Mouse (Mus musculus) liver, embryonic 15.5 days (tissue): ENCODE measurements around the gene Zfp54. TPM values are rescaled to one million over a fixed set of nuclear protein-coding genes. Genes with fewer than 3 reads are reported as not detected.
A peak's percentile ranks its signal among the peaks of the same experiment; 100 is the strongest.
"Not testable (repeated sequence)": the region's sequence is repeated elsewhere in the genome, so short reads cannot be mapped to it uniquely, and the experiment has no call there.

ENCODE experiments used
- ATAC-seq: fragments of 200-750 bp; cut with Nextera tagmentation; 2 replicates; pipeline ENCODE4 v1.8.0; 2017; ENCODE audit warnings: moderate number of reproducible peaks, mild to moderate bottlenecking, moderate library complexity; ENCODE audit not compliant: insufficient read depth
- H3K27ac ChIP-seq: fragments of 300-500 bp; sonication (generic); replicated peaks from 2 replicates; pipeline ENCODE4 v1.5.1; 2015; ENCODE audit warnings: mild to moderate bottlenecking, inconsistent platforms
- H3K27me3 ChIP-seq: fragments of 300-500 bp; sonication (generic); 2 replicates; pipeline ENCODE4 v1.6.1; 2015; ENCODE audit warnings: mild to moderate bottlenecking, inconsistent platforms
- H3K36me3 ChIP-seq: fragments of 300-500 bp; sonication (generic); replicated peaks from 2 replicates; pipeline ENCODE4 v1.6.1; 2015; ENCODE audit warnings: moderate library complexity, mild to moderate bottlenecking, inconsistent platforms
- H3K4me1 ChIP-seq: fragments of 300-500 bp; sonication (generic); replicated peaks from 2 replicates; pipeline ENCODE4 v1.6.1; 2015; ENCODE audit warnings: inconsistent platforms
- H3K4me2 ChIP-seq: fragments of 300-500 bp; sonication (generic); 2 replicates; pipeline ENCODE4 v1.6.1; 2015; ENCODE audit warnings: moderate library complexity, mild to moderate bottlenecking, inconsistent platforms
- H3K4me3 ChIP-seq: fragments of 300-500 bp; sonication (generic); replicated peaks from 2 replicates; pipeline ENCODE4 v1.5.1; 2015; ENCODE audit warnings: mild to moderate bottlenecking, inconsistent platforms
- H3K9ac ChIP-seq: fragments of 300-500 bp; sonication (generic); 2 replicates; pipeline ENCODE4 v1.6.1; 2015; ENCODE audit warnings: moderate library complexity, mild to moderate bottlenecking, inconsistent platforms
- H3K9me3 ChIP-seq: fragments of 300-500 bp; sonication (generic); replicated peaks from 2 replicates; pipeline ENCODE4 v1.6.1; 2016; ENCODE audit warnings: inconsistent platforms
- whole genome bisulfite sequencing: fragments of 180-500 bp; shearing (Covaris S2); methylation state at CpG from one replicate; pipeline ENCODE4 v1.1.7; 2015; ENCODE audit warnings: mixed read lengths; ENCODE audit not compliant: insufficient replicate concordance; 5-methylcytosine and 5-hydroxymethylcytosine counted together
- polyA plus RNA-seq: library from polyadenylated mRNA; unstranded; fragments of >200 nt; fragmentation: Nextera tagmentation; extraction: Ambion mirVana; gene quantifications from 2 replicates; pipeline ENCODE4 v1.2.1, GENCODE M21; 2015

Zfp54 gene
- polyA plus RNA-seq, 1 experiment from 2014 or later, result 1.6 TPM

DNA sequence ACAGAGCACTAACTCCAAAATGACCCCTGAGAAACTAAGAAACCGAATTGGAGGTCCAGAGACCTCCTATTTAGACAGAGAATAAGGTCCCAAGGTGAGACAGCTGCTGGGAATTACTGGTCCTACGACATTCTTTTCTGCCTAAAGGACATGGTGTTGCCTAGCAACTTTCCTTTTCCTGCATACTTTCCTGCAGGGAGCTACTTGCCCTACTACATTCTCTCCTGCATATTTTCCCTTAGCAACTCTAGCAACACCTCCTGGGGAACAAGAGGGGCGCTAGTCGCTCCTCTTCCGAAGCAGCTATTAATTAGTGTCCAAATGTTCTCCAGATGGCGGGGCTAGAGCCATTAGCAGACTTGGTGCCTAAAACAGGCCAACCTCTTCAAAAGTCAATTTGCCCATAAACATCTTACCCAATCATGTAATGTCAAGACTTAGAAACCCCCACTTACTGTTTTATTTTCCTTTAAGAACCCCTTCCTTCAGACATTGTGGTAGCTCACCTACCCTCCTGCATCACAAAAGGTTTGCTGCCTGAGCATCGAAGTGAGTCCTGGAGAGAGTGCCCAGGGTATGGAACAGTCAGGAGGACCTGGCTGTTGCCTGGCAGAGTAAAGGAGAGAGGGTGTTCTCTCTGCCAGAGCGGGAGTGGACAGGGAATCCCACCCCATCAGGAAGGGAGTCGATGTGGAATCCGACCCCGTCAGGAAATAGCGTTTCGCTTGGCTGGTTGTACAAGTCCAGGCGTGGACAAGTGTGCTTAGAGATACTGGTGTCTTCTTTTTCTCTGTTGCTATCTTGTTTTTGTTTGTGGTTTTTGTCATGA, 50.5 kb downstream of the Zfp54 start:
- no peaks in the 10 kb centered on the region for H3K9me3 ChIP-seq
- H3K4me1 ChIP-seq, result peaks cover 28% of the 10 kb centered on the region
- H3K9ac ChIP-seq, result no peak overlapping the region
- no peaks in the 10 kb centered on the region for H3K36me3 ChIP-seq
- no peak overlapping the region for H3K4me3 ChIP-seq
- peak overlapping the region; percentile 36 for H3K4me2 ChIP-seq
- H3K27me3 ChIP-seq, result no peaks in the 10 kb centered on the region
- WGBS, result 26% methylated on average over 14 of the region's 14 CpGs
- ATAC-seq, result peak; percentile 21; the same call in 1 of the 2 replicates
- H3K27ac ChIP-seq, result no peak overlapping the region

- peak overlapping the region; percentile 52 for H3K4me2 ChIP-seq
- 13% methylated on average over 10 of the region's 10 CpGs for WGBS
Measured at GRCm38 (mm10) chr17:21474729-21475128, 51.7 kb downstream of the Zfp54 start.

GRCm38 (mm10) chr17:21475290-21475689, 52.3 kb downstream of the Zfp54 start:
- not testable (repeated sequence) for H3K9ac ChIP-seq, H3K36me3 ChIP-seq, ATAC-seq, H3K27me3 ChIP-seq, H3K27ac ChIP-seq, H3K4me2 ChIP-seq, H3K4me3 ChIP-seq, H3K9me3 ChIP-seq
- H3K4me1 ChIP-seq, result peaks cover 28% of the 10 kb centered on the region
- 8% methylated on average over 1 of the region's 1 CpGs for WGBS

More at GRCm38 (mm10) chr17:21474729-21475128, 51.7 kb downstream of the Zfp54 start:
- not testable (repeated sequence) for H3K9ac ChIP-seq, H3K9me3 ChIP-seq, H3K36me3 ChIP-seq, H3K27ac ChIP-seq, H3K27me3 ChIP-seq, ATAC-seq
- H3K4me1 ChIP-seq, result peaks cover 28% of the 10 kb centered on the region
- peak overlapping the region; percentile 34 for H3K4me3 ChIP-seq

GRCm38 (mm10) chr17:21476351-21476750, 53.3 kb downstream of the Zfp54 start:
- not testable (repeated sequence) for H3K36me3 ChIP-seq, ATAC-seq, H3K9ac ChIP-seq, H3K4me2 ChIP-seq, H3K27me3 ChIP-seq, H3K27ac ChIP-seq, H3K9me3 ChIP-seq, H3K4me3 ChIP-seq
- peaks cover 26% of the 10 kb centered on the region for H3K4me1 ChIP-seq
- 43% methylated on average over 5 of the region's 9 CpGs for WGBS

GRCm38 (mm10) chr17:21478103-21478777, 55.2 kb downstream of the Zfp54 start:
- not testable (repeated sequence) for H3K27me3 ChIP-seq, ATAC-seq, H3K4me1 ChIP-seq, H3K9ac ChIP-seq, H3K27ac ChIP-seq, H3K9me3 ChIP-seq, H3K4me2 ChIP-seq, H3K4me3 ChIP-seq, H3K36me3 ChIP-seq
- 55% methylated on average over 10 of the region's 10 CpGs for WGBS

Other genes with a start within 250 kb of the Zfp54 start
- not detected in 2 replicates for gene Vmn1r234, start 197.1 kb upstream of the Zfp54 start, polyA plus RNA-seq
- gene Vmn1r235, start 166.8 kb upstream of the Zfp54 start, polyA plus RNA-seq, result not detected in 2 replicates
- not detected in 2 replicates for gene Vmn1r236, start 140.3 kb upstream of the Zfp54 start, polyA plus RNA-seq
- not detected in 2 replicates for gene Vmn1r237, start 111.4 kb upstream of the Zfp54 start, polyA plus RNA-seq
- 0.60 and 0.61 TPM in 2 replicates for gene Zfp677, start 39.5 kb upstream of the Zfp54 start, polyA plus RNA-seq
- gene Zfp51, start 27.1 kb downstream of the Zfp54 start, polyA plus RNA-seq, result 6.1 and 6.3 TPM in 2 replicates
- 3.0 and 3.6 TPM in 2 replicates for gene Zfp53, start 65.8 kb downstream of the Zfp54 start, polyA plus RNA-seq
- gene Zfp52, start 112.3 kb downstream of the Zfp54 start, polyA plus RNA-seq, result 0.83 and 0.94 TPM in 2 replicates
- gene Zfp948, start 143.8 kb downstream of the Zfp54 start, polyA plus RNA-seq, result 4.1 TPM in 2 replicates
- 0.89 and 1.0 TPM in 2 replicates for gene Zfp983, start 227.4 kb downstream of the Zfp54 start, polyA plus RNA-seq